Mouse (Mus musculus): Measurements from ENCODE around the gene Plac9b. TPM values are rescaled to one million over a fixed set of nuclear protein-coding genes. Genes with fewer than 3 reads are reported as not detected.
"Not testable (repeated sequence)": the region's sequence is repeated elsewhere in the genome, so short reads cannot be mapped to it uniquely, and the experiment has no call there.

Gene Plac9b
- 0.96 and 1.2 TPM in 2 replicates for polyA plus RNA-seq (2016; fragmentation: Nextera tagmentation; extraction: Ambion mirVana)

- not testable (repeated sequence) for H3K27me3 ChIP-seq (ENCODE audit: insufficient read depth, poor library complexity, severe bottlenecking); H3K4me3 ChIP-seq; H3K4me1 ChIP-seq (replicated peaks); H3K36me3 ChIP-seq; H3K9me3 ChIP-seq; DNase-seq (ENCODE audit: low spot score); H3K27ac ChIP-seq
- WGBS = no CpG with 5 or more reads among the region's 10 CpGs
Measured at GRCm38 (mm10) chr14:26182380-26182779, at the start of gene Plac9b. Plac9b (minus strand) TSS chr14:26182480.

GRCm38 (mm10) chr14:26216233-26217000, 34.1 kb upstream of the Plac9b start:
- not testable (repeated sequence) for H3K27me3 ChIP-seq (ENCODE audit: insufficient read depth, poor library complexity, severe bottlenecking); H3K4me1 ChIP-seq (replicated peaks); DNase-seq (ENCODE audit: low spot score); H3K4me3 ChIP-seq; H3K9me3 ChIP-seq; H3K36me3 ChIP-seq; H3K27ac ChIP-seq
- no CpG with 5 or more reads among the region's 5 CpGs for WGBS

DNA sequence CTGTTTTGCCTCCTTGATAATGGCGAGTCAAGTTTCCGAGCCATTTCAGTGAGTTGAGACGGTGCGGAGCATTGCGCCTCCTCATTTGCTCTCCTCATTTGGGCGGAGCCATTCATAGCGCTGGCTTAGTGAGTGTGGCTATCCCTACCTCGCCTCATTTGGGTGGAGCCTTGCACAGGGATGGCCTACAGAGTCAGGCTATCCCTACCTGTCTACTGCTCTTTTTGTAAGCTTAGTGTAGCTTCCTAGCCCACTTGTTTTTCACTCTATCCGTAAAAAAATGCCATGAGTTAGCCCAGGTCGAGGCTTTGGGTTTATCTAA, 24.6 kb upstream of the Plac9b start, which contains the start of gene Tmem254b:
Gene Tmem254b, minus strand, starts transcription at position 116 of the 322 bp plus-strand sequence.
- not testable (repeated sequence) for DNase-seq (ENCODE audit: low spot score); H3K36me3 ChIP-seq; H3K27ac ChIP-seq; H3K9me3 ChIP-seq; H3K4me1 ChIP-seq (replicated peaks); H3K4me3 ChIP-seq; H3K27me3 ChIP-seq (ENCODE audit: insufficient read depth, poor library complexity, severe bottlenecking)
- no CpG with 5 or more reads among the region's 10 CpGs for WGBS

DNA sequence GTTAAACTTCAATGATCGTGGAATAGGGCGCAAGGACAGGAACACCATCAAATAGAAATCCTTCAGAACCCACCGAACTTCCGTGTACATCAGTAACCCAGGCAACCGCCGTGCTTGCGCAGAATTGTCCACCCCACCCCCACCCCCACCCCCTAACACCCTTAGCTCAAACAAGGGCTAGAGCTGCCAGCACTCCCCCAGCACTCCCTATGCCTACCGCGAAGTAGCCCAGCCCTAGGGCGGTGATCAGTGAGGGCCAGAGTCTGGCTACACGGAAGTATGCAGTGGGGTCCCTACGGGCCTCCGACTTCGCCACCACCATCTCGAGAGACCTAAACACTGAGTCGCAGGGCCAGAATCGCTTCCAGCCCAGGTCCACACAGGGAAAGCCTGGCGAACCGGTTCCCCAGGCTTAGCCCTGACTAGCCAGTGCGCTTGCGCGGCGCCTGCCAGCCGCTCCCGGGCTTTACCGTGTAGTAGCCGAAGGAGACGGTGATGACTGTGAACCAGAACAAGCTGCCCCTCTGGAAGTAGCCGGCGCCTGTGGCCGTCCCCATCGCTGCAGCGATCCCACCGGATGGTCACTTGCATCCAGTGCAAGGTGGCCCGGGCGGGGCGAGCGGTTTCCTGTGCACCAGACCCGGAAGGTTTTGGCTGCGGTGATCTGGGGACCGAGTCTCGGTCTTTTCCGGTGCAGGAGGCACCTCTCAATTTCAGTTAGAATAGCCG, 24.1 kb upstream of the Plac9b start:
- not testable (repeated sequence) for DNase-seq (ENCODE audit: low spot score); H3K4me1 ChIP-seq (replicated peaks); H3K27ac ChIP-seq; H3K36me3 ChIP-seq; H3K9me3 ChIP-seq; H3K4me3 ChIP-seq; H3K27me3 ChIP-seq (ENCODE audit: insufficient read depth, poor library complexity, severe bottlenecking)
- no CpG with 5 or more reads among the region's 44 CpGs for WGBS

DNA sequence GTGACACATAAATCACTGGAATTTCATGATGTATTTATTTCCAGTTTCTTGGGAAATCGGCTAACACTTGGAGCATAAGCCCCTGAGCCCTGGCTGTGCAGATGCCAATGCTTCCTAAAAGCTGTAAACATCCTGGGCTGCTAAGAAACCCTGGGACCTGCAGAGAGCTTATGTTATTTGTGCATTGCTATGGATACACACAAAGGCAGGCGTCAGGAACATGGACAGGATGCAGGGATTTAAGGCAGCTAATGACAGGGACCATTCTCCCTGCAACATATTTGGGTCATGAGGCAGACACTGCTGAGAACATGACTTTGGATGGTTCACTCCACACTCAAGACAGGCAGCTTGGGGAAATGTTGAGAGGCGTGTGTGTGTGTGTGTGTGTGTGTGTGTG, 15.6 kb upstream of the Plac9b start:
- H3K4me1 ChIP-seq (replicated peaks); H3K36me3 ChIP-seq; DNase-seq (ENCODE audit: low spot score); H3K9me3 ChIP-seq; H3K27me3 ChIP-seq (ENCODE audit: insufficient read depth, poor library complexity, severe bottlenecking); H3K27ac ChIP-seq; H3K4me3 ChIP-seq: not testable (repeated sequence)
- no CpG with 5 or more reads among the region's 3 CpGs for WGBS

GRCm38 (mm10) chr14:26188361-26188760, 6.1 kb upstream of the Plac9b start:
- H3K36me3 ChIP-seq; H3K4me3 ChIP-seq; H3K9me3 ChIP-seq; H3K27me3 ChIP-seq (ENCODE audit: insufficient read depth, poor library complexity, severe bottlenecking); H3K27ac ChIP-seq; H3K4me1 ChIP-seq (replicated peaks); DNase-seq (ENCODE audit: low spot score): not testable (repeated sequence)
- WGBS = no CpG with 5 or more reads among the region's 8 CpGs

GRCm38 (mm10) chr14:26186638-26187037, 4.4 kb upstream of the Plac9b start:
- DNase-seq (ENCODE audit: low spot score); H3K4me1 ChIP-seq (replicated peaks); H3K36me3 ChIP-seq; H3K27me3 ChIP-seq (ENCODE audit: insufficient read depth, poor library complexity, severe bottlenecking); H3K4me3 ChIP-seq; H3K9me3 ChIP-seq; H3K27ac ChIP-seq: not testable (repeated sequence)
- no CpG with 5 or more reads among the region's 9 CpGs for WGBS

DNA sequence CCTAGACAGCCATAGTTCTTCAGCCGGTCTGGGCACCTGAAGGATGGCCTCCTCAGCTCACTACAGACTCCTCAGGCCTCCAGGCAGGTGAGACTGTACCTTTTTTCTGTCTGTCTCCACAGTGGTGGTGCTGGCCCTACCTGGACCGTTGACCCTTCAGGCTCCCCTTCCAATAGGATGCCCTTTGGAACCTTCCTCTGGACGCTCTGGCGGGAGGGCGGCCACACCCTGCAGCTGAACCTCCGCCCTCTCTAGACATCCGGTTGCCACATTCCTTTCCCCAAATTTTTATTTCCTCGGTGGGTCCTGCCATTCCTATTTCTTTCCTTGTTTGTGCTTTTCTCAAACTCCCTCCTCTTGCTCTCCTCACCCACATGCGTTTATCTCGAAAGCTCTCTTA, 620 bp downstream of the Plac9b start:
- DNase-seq (ENCODE audit: low spot score); H3K4me3 ChIP-seq; H3K4me1 ChIP-seq (replicated peaks); H3K9me3 ChIP-seq; H3K36me3 ChIP-seq; H3K27ac ChIP-seq; H3K27me3 ChIP-seq (ENCODE audit: insufficient read depth, poor library complexity, severe bottlenecking): not testable (repeated sequence)
- no CpG with 5 or more reads among the region's 10 CpGs for WGBS

- WGBS = no CpG with 5 or more reads among the region's 6 CpGs
- H3K9me3 ChIP-seq = not testable (repeated sequence)
Measured at GRCm38 (mm10) chr14:26175028-26175427, 7.3 kb downstream of the Plac9b start.

GRCm38 (mm10) chr14:26173955-26174354, 8.3 kb downstream of the Plac9b start:
- not testable (repeated sequence) for H3K9me3 ChIP-seq; H3K36me3 ChIP-seq; H3K27me3 ChIP-seq (ENCODE audit: insufficient read depth, poor library complexity, severe bottlenecking); H3K4me3 ChIP-seq; DNase-seq (ENCODE audit: low spot score); H3K27ac ChIP-seq; H3K4me1 ChIP-seq (replicated peaks)
- no CpG with 5 or more reads among the region's 3 CpGs for WGBS

More at GRCm38 (mm10) chr14:26175028-26175427, 7.3 kb downstream of the Plac9b start:
- not testable (repeated sequence) for H3K27me3 ChIP-seq (ENCODE audit: insufficient read depth, poor library complexity, severe bottlenecking); H3K4me3 ChIP-seq; H3K36me3 ChIP-seq; H3K4me1 ChIP-seq (replicated peaks); DNase-seq (ENCODE audit: low spot score); H3K27ac ChIP-seq

GRCm38 (mm10) chr14:26165266-26165665, 17.0 kb downstream of the Plac9b start:
- H3K4me1 ChIP-seq (replicated peaks); H3K36me3 ChIP-seq; H3K9me3 ChIP-seq; H3K4me3 ChIP-seq; H3K27ac ChIP-seq; DNase-seq (ENCODE audit: low spot score); H3K27me3 ChIP-seq (ENCODE audit: insufficient read depth, poor library complexity, severe bottlenecking): not testable (repeated sequence)
- WGBS = no CpG with 5 or more reads among the region's 12 CpGs

- no CpG with 5 or more reads among the region's 5 CpGs for WGBS
- DNase-seq (ENCODE audit: low spot score) = not testable (repeated sequence)
Measured at GRCm38 (mm10) chr14:26162423-26162822, 19.9 kb downstream of the Plac9b start.

GRCm38 (mm10) chr14:26161156-26161555, 21.1 kb downstream of the Plac9b start:
- not testable (repeated sequence) for H3K4me3 ChIP-seq; H3K9me3 ChIP-seq; H3K4me1 ChIP-seq (replicated peaks); DNase-seq (ENCODE audit: low spot score); H3K27ac ChIP-seq; H3K27me3 ChIP-seq (ENCODE audit: insufficient read depth, poor library complexity, severe bottlenecking); H3K36me3 ChIP-seq
- no CpG with 5 or more reads among the region's 9 CpGs for WGBS

More at GRCm38 (mm10) chr14:26162423-26162822, 19.9 kb downstream of the Plac9b start:
- H3K27me3 ChIP-seq (ENCODE audit: insufficient read depth, poor library complexity, severe bottlenecking); H3K36me3 ChIP-seq; H3K4me3 ChIP-seq; H3K27ac ChIP-seq; H3K4me1 ChIP-seq (replicated peaks); H3K9me3 ChIP-seq: not testable (repeated sequence)
